Mouse (Mus musculus) myocyte (in vitro differentiated cells): Measurements from ENCODE around the gene Cdan1.

Source experiments
- CEBPB ChIP-seq: IDR thresholded peaks from 2 replicates; pipeline ENCODE4 v1.6.1; 2011; ENCODE audit warnings: mild to moderate bottlenecking, moderate library complexity; ENCODE audit not compliant: poor library complexity, insufficient read depth, severe bottlenecking
- MAX ChIP-seq: IDR thresholded peaks from one replicate; pipeline ENCODE4 v1.6.1; 2011; ENCODE audit warnings: low read depth, mild to moderate bottlenecking, control low read depth
- MYOD1 ChIP-seq, 3 experiments: IDR thresholded peaks; one replicate each; pipeline ENCODE4 v1.6.1; 2011; ENCODE audit warnings: control low read depth in 2 of 3, low read depth in 2 of 3, mild to moderate bottlenecking in 2 of 3, moderate library complexity in 1 of 3; ENCODE audit not compliant: insufficient read length in 2 of 3, control insufficient read depth in 1 of 3
- POLR2A ChIP-seq: IDR thresholded peaks from one replicate; pipeline ENCODE4 v1.6.1; 2011; ENCODE audit warnings: low read depth, mild to moderate bottlenecking, control low read depth, moderate library complexity; ENCODE audit not compliant: insufficient read length
- POLR2AphosphoS2 ChIP-seq: IDR thresholded peaks from one replicate; pipeline ENCODE4 v1.6.1; 2011; ENCODE audit warnings: low read depth, control low read depth; ENCODE audit not compliant: insufficient read length
- REST ChIP-seq: IDR thresholded peaks from one replicate; pipeline ENCODE4 v1.6.1; 2011; ENCODE audit warnings: mild to moderate bottlenecking, control low read depth, moderate library complexity; ENCODE audit not compliant: insufficient read depth, insufficient read length
- TCF12 ChIP-seq: IDR thresholded peaks from one replicate; pipeline ENCODE4 v1.6.1; 2011; ENCODE audit warnings: mild to moderate bottlenecking, control low read depth; ENCODE audit not compliant: poor library complexity, insufficient read depth, severe bottlenecking
- USF1 ChIP-seq: IDR thresholded peaks from one replicate; pipeline ENCODE4 v1.6.1; 2011; ENCODE audit warnings: low read depth, mild to moderate bottlenecking, control low read depth, moderate library complexity

DNA sequence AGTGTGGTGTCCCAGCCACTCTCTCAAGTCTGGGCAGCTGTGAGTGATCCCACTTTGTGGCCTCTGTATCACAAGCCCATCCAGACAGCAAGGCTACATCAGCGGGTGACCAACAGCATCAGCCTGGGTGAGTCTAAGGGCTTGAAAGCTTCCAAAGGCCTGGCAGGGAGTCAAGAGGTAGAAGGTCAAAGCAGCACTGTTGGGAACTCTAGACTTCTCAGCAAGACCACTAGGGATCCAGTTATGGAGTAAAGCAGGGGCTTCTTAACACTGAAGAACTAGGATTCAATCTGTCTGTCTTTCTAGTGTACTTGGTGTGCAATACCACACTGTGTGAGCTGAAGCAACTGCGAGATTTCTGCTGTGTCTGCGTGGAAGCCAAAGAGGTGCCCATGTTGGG lies 136.5 kb downstream of the Cdan1 start:
- TF ChIP-seq POLR2A (no peak), USF1 (no peak), REST (no peak), MAX (no peak), POLR2AphosphoS2 (no peak), CEBPB (no peak), TCF12 (no peak), MYOD1 (IDR thresholded peaks at IDR 0.05; ENCODE audit: control insufficient read depth in 1 of 3, insufficient read length in 2 of 3, low read depth in 2 of 3) (no peak)
